Mouse (Mus musculus): ENCODE data around the gene Tbx1.

Gene Tbx1

GRCm38 (mm10) chr16:18622916-18623750, 32.7 kb upstream of the Tbx1 start:
- ATAC-seq (ENCODE audit: low TSS enrichment) = no peak

- no peak for ATAC-seq (ENCODE audit: low TSS enrichment)
Measured at GRCm38 (mm10) chr16:18622019-18622418, 31.5 kb upstream of the Tbx1 start, which contains the start of gene Gp1bb. Gene Gp1bb (minus strand): TSS chr16:18622403.

- ATAC-seq (ENCODE audit: low TSS enrichment) = no peak
Measured at GRCm38 (mm10) chr16:18621362-18622001, 31.0 kb upstream of the Tbx1 start.

- ATAC-seq (ENCODE audit: low TSS enrichment) = peak; percentile 25
Measured at GRCm38 (mm10) chr16:18620601-18621361, 30.3 kb upstream of the Tbx1 start.

GRCm38 (mm10) chr16:18620201-18620600, 29.7 kb upstream of the Tbx1 start:
- no peak for ATAC-seq (ENCODE audit: low TSS enrichment)

GRCm38 (mm10) chr16:18619110-18619509, 28.6 kb upstream of the Tbx1 start:
- no peak for ATAC-seq (ENCODE audit: low TSS enrichment)

- ATAC-seq (ENCODE audit: low TSS enrichment) = no peak
Measured at GRCm38 (mm10) chr16:18618297-18618696, 27.8 kb upstream of the Tbx1 start.

GRCm38 (mm10) chr16:18617370-18618065, 27.0 kb upstream of the Tbx1 start:
- peak; percentile 51 for ATAC-seq (ENCODE audit: low TSS enrichment)

GRCm38 (mm10) chr16:18613301-18613700, 22.8 kb upstream of the Tbx1 start:
- ATAC-seq (ENCODE audit: low TSS enrichment) = no peak

GRCm38 (mm10) chr16:18611752-18612151, 21.3 kb upstream of the Tbx1 start:
- ATAC-seq (ENCODE audit: low TSS enrichment) = no peak

- no peak for ATAC-seq (ENCODE audit: low TSS enrichment)
Measured at GRCm38 (mm10) chr16:18609099-18609498, 18.6 kb upstream of the Tbx1 start.

- no peak for ATAC-seq (ENCODE audit: low TSS enrichment)
Measured at GRCm38 (mm10) chr16:18608226-18608625, 17.8 kb upstream of the Tbx1 start.

GRCm38 (mm10) chr16:18605705-18606104, 15.2 kb upstream of the Tbx1 start:
- no peak for ATAC-seq (ENCODE audit: low TSS enrichment)

GRCm38 (mm10) chr16:18604267-18604701, 13.8 kb upstream of the Tbx1 start:
- no peak for ATAC-seq (ENCODE audit: low TSS enrichment)

GRCm38 (mm10) chr16:18601447-18601846, 11.0 kb upstream of the Tbx1 start:
- no peak for ATAC-seq (ENCODE audit: low TSS enrichment)

- no peak for ATAC-seq (ENCODE audit: low TSS enrichment)
Measured at GRCm38 (mm10) chr16:18598006-18598405, 7.5 kb upstream of the Tbx1 start.

- ATAC-seq (ENCODE audit: low TSS enrichment) = no peak
Measured at GRCm38 (mm10) chr16:18596255-18596654, 5.8 kb upstream of the Tbx1 start.

GRCm38 (mm10) chr16:18593930-18594329, 3.5 kb upstream of the Tbx1 start:
- no peak for ATAC-seq (ENCODE audit: low TSS enrichment)

GRCm38 (mm10) chr16:18591047-18592018, 862 bp upstream of the Tbx1 start:
- no peak for ATAC-seq (ENCODE audit: low TSS enrichment)

- no peak for ATAC-seq (ENCODE audit: low TSS enrichment)
Measured at GRCm38 (mm10) chr16:18589080-18589621, 1.3 kb downstream of the Tbx1 start.

All from frontal cortex, adult (tissue).